Mouse (Mus musculus) heart, postnatal 4 days (tissue): ENCODE measurements around the gene Olfr1390. TPM values are rescaled to one million over a fixed set of nuclear protein-coding genes. Genes with fewer than 3 reads are reported as not detected.
"Not testable (repeated sequence)": the region's sequence is repeated elsewhere in the genome, so short reads cannot be mapped to it uniquely, and the experiment has no call there.

Experiments
- DNase-seq: peaks from one replicate; pipeline ENCODE4 v3.0.0; 2021
- total RNA-seq, 2 experiments: library from RNA; stranded (reverse); gene quantifications; 2 replicates each; pipeline ENCODE4 v1.2.3; 2021

The Olfr1390 gene
- not detected for total RNA-seq

GRCm38 (mm10) chr11:49334888-49335287, at the start of gene Olfr1390:
Gene Olfr1390 (plus strand): TSS chr11:49335188.
- no peak for DNase-seq

- DNase-seq: no peak
These were observed 47.7 kb upstream of the Olfr1390 start for GRCm38 (mm10) chr11:49287251-49287650.

GRCm38 (mm10) chr11:49292777-49293176, 42.2 kb upstream of the Olfr1390 start:
- no peak for DNase-seq

- no peak for DNase-seq
These were observed 30.5 kb upstream of the Olfr1390 start, which contains the start of gene Olfr10 for GRCm38 (mm10) chr11:49304441-49304840. Gene Olfr10 (plus strand): TSS chr11:49304741.

GRCm38 (mm10) chr11:49308547-49308946, 26.4 kb upstream of the Olfr1390 start:
- DNase-seq: not testable (repeated sequence)

DNA sequence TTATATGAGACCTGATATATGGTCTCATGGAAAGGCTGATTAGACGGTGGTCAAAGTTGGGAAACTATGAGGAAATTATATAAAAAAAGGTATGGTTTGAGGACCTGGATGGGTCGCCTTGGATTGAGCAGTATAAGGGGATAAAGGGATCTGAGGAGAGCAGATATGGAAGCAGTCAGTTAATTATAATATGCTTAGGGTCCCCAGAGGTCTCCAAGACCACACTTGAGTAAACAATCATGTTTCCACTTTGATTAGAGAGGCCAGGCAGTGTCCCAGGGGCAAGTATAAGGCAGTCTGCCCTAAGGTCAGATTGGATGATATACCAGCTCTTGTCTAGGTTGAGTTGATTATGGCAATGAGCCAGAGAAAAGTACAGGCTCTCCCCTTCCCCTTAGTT, 12.5 kb upstream of the Olfr1390 start, which contains the start of gene Olfr1391:
Gene Olfr1391, plus strand, starts transcription at position 301 of the 400 bp plus-strand sequence.
- no peak for DNase-seq

DNA sequence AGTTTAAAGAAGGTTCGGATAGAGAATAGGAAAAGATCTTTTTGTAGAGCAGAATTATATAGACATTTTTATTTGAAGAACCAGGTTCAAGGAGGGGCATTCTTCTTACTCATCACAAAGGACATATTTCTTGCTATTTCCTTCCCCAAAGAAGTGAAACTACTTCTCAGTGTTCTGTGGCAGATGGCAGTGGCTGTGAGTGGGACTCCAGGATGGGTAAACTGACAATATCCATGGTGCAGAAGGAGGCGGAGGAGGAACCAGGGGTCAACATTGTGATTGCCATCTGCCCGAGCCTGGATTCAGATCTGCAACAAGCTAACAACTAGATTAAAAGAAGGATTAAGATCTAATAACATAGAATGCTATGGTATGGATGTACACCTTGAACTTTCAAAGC, 8.3 kb upstream of the Olfr1390 start:
- no peak for DNase-seq

- DNase-seq: no peak
These were observed 5.3 kb upstream of the Olfr1390 start for GRCm38 (mm10) chr11:49329686-49330085.

DNA sequence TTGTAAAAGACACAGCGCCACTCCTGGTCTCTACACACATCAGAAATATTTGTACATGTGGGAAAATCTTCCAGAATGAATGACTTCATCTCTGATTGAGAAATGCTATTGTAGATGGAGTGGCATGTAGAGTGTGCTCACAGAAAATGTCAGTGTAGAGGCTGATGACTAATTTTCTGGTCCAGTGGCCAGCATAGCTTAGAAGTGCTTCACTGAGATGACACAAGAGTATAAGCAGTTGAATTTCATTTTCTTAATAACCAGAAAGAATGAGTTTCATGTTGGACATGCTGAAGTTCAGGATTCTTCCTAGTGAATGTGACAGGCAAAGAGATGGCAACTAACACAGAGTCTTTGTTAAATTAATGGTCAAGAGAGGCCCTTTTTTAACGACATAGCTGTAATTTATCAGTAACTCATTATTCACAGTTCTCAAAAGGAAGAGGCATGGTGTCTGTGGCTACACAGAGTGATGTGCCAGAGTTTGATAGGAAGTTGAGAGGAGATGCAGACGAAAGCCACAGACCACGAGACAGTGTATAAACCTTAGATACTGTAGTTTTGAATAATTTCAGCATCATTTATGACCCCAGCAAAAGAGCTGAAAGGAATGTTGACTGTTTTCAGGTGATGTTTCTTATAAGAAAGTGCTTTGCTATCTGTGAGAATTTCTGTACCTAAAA, 2.3 kb downstream of the Olfr1390 start:
- no peak for DNase-seq

GRCm38 (mm10) chr11:49383133-49383532, 48.1 kb downstream of the Olfr1390 start:
- DNase-seq: no peak

- not testable (repeated sequence) for DNase-seq
These were observed 51.1 kb downstream of the Olfr1390 start for GRCm38 (mm10) chr11:49386118-49386517.

Other genes starting within 250 kb of the Olfr1390 start
- 1 to 10 TPM in 1 of 2 experiments, under 1 TPM in 1; 0.63 to 1.1 TPM for gene Olfr1396, start 220.3 kb upstream of the Olfr1390 start, total RNA-seq
- not detected for gene Olfr1395, start 192.9 kb upstream of the Olfr1390 start, total RNA-seq
- not detected for gene Olfr1394, start 180.8 kb upstream of the Olfr1390 start, total RNA-seq
- gene Btnl9, start 148.0 kb upstream of the Olfr1390 start, total RNA-seq: 10 to 100 TPM; 38.4 to 40.3 TPM
- gene Zfp62, start 131.9 kb upstream of the Olfr1390 start, total RNA-seq: 10 to 100 TPM; 37.2 to 37.7 TPM
- gene Mgat1, start 91.0 kb upstream of the Olfr1390 start, total RNA-seq: 10 to 100 TPM; 71.2 to 76.7 TPM
- gene Olfr1393, start 56.9 kb upstream of the Olfr1390 start, total RNA-seq: under 1 TPM; 0.23 to 0.33 TPM
- under 1 TPM in 1 of 2 experiments, not detected in 1; 0.11 TPM for gene Olfr1392, start 49.9 kb upstream of the Olfr1390 start, total RNA-seq
- not detected for gene Olfr10, start 30.4 kb upstream of the Olfr1390 start, total RNA-seq
- gene Olfr1391, start 12.4 kb upstream of the Olfr1390 start, total RNA-seq: not detected
- gene Olfr1389, start 87.9 kb downstream of the Olfr1390 start, total RNA-seq: not detected
- not detected for gene Olfr1388, start 101.4 kb downstream of the Olfr1390 start, total RNA-seq
- gene Olfr1387, start 120.2 kb downstream of the Olfr1390 start, total RNA-seq: not detected
- not detected for gene Olfr1386, start 129.9 kb downstream of the Olfr1390 start, total RNA-seq
- not detected for gene Olfr1385, start 153.9 kb downstream of the Olfr1390 start, total RNA-seq
- not detected for gene Olfr1384, start 171.5 kb downstream of the Olfr1390 start, total RNA-seq
- gene Olfr1383, start 184.5 kb downstream of the Olfr1390 start, total RNA-seq: under 1 TPM; 0.36 to 0.79 TPM
- gene Olfr1382, start 193.1 kb downstream of the Olfr1390 start, total RNA-seq: not detected
- not detected for gene Olfr1381, start 208.3 kb downstream of the Olfr1390 start, total RNA-seq
- gene Olfr1380, start 221.7 kb downstream of the Olfr1390 start, total RNA-seq: not detected